Mouse (Mus musculus) cerebellum, postnatal 36 days (tissue): ENCODE results near the gene Ajuba.
A peak's percentile ranks its signal among the peaks of the same experiment; 100 is the strongest.
"Not testable (repeated sequence)": the region's sequence is repeated elsewhere in the genome, so short reads cannot be mapped to it uniquely, and the experiment has no call there.

Experiments used
- DNase-seq, 2 experiments: peaks; one replicate each; pipeline ENCODE4 v3.0.0; 2021 to 2022; ENCODE audit warnings: mixed read lengths in 2 of 2

The Ajuba gene

DNA sequence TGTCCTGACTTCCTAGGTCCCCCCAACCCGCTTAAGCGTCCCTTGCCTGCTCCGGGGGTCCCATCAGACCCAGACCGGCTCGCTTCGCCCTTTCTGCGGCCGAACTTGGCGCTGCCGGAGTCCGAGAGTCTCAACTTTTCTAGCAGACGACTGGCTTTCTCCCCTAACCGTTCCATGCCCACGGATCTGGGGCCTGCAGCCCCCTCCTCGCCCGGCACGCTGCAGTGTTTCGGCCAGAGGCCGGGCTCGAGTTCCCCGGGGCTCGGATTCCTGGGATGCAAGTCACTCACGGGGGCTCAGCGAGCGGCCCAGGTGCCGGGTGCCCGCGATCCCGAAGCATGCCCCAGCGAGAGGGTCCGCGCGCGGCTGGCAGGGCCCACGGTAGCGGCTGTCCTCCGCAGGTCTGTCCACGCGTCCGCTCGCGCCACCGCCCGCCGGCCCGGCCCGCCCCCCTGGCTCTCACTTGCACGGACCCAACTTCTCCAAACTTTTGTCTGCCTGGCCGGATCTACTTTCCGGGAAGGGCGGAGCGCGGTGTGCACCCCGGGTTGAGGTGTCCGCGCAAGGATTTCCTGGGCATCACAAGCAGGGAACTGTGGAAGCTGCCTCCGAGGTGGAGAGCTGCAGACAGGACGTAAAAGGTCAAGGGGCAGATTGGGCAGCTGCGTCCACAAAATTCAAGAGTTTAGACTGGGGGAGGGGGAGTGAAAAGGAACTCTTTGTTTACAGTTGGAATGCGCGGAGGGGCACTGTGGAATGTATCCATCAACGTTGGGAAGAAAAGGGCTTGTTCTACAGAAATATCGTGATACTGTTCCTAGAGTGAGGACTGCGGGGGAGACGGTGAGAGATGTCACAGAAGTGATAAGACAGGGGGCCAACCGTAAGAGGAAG lies at the start of gene Ajuba:
Ajuba (minus strand) TSS at position 470 of the 894 bp plus-strand sequence.
- peak; percentile 45 to 49 for DNase-seq

GRCm38 (mm10) chr14:54624976-54625375 lies 47.6 kb upstream of the Ajuba start:
- no peak for DNase-seq

DNA sequence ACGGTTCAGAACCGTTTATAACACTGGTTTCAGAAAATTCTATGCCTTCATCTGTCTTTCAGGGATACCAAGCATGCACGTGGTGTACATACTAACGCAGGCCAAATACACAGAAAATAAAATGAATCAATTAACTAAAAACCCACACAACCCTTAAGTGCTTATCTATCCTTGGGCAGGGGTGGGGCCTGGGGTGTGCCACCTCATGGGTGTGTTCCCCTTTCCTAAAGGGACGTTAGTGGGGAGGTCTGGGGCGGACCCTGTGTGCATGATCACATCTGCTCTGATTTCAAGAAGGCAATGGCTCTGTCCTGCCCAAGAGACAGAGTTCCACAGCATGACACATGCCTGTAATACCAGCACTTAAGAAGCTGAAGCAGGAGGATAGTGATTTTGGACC lies 46.0 kb upstream of the Ajuba start:
- DNase-seq = no peak

GRCm38 (mm10) chr14:54621133-54621532 lies 43.8 kb upstream of the Ajuba start, which contains the start of gene Psmb11:
Gene Psmb11, plus strand, starts transcription at chr14:54621433.
- no peak for DNase-seq

GRCm38 (mm10) chr14:54617897-54618365 lies 40.6 kb upstream of the Ajuba start, which contains the start of gene Psmb5:
Gene Psmb5, minus strand, starts transcription at chr14:54618022.
- DNase-seq = peak; percentile 85 to 91

DNA sequence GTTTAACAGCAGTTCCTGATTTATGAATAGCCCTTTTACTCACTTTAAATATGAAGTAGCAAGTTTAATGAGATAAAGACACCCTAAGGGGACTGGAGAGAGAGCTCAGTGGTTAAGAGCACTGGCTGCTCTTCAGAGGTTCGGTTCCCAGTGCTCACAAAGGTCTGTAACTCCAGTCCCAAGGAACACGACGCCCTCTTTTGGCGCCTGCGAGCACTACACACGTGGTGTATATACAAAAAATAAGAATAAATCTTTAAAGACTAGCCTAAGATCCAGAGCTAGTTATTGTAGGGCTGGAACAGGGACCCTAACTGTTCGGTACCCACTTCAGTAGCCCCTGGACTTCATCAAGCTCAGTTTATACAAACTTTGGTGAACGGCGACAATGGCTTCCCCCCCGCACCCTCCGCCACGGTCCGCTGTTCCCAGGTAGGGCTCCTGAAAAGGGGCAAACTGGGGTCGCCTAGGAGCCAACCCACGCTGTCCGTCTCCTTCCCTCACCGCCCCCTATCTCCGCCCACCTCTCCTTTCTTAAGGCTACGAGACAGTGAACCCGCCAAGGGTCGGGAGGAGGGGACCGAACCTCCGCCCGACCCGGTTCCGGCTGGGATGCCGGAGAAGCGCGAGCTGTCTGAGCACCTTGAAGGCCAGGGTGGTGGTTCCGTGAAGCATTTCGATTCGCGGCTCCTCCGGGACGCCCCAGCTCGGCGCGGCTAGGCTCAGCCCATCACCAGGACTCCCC lies 40.0 kb upstream of the Ajuba start:
- no peak for DNase-seq

DNA sequence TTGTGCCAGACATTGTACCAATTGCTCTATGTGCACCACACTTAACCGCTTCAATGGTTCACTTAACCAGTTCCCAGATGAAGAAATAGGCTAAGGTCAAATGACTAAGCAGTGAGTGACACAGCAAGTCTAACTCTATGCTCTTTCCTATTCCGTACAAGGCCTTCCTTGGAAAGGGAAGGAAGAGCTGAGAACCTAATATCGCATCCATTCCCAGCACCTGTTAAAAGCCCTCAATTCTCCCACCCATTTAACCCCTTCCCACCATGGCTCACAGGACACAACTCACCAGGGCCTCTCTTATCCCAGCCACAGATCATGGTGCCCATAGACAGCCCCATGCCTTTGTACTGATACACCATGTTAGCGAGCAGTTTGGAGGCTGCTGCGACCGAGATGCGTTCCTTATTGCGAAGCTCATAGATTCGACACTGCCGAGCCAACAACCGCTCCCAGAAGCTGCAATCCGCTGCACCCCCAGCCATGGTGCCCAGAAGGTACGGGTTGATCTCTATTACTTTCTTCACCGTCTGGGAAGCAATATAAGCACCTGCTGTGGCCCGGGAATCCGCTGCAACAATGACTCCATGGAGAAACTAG lies 39.0 kb upstream of the Ajuba start:
- DNase-seq = no peak

DNA sequence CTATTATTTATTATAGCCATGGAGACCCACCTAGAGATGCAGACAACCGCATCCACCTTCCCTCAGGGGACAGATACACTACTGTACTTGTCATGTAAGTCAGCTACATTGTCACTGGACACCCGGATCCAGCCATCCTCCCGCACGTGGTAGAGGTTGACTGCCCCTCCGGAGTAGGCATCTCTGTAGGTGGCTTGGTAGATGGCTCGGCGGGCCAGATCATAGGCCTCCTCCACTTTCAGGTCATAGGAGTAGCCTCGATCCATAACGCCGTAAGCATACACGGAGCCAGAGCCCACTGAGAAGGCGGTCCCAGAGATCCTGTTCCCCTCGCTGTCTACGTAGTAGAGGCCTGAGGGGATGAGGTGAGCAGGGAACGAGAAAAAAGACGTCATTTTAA lies 36.8 kb upstream of the Ajuba start:
- DNase-seq = not testable (repeated sequence)

DNA sequence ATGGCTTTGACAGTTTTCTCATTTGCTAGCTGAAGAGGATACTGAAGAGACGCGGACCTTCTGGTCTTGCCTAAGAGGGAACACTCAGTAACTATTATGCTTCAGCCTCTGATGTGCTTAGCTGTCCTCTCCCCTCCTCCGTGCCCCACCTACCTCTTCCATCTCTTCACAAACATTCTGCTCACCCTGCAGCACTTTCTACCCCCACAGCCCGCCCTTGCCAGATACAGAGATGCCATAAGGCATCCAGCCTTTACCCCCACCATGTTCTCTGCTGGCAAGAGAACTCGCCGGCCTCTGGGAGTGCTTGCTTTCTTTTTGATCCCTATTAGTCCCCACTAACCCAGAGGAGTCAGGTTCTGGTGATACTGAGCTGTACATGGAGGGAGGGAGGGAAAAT lies 33.3 kb upstream of the Ajuba start:
- no peak for DNase-seq

GRCm38 (mm10) chr14:54609962-54610361 lies 32.6 kb upstream of the Ajuba start:
- no peak for DNase-seq

DNA sequence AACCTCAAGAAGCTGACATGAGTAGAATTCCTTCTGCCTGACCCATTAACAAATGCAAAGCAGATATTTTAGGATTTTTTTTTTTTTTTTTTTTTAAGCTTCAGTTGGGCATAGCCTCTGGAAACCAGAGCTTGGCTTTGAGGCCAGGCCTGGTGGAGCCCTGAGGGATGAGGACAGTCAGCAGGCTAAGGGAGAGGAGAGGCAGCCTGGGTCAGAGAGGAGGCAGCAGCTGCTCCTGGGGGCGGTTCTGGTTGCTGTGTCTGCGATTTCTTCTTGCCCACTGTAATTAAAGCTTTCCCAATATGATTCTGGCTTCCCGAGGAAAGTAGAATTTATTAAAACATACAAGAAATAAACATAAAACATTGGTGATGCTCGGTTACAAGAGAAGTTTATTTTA lies 31.9 kb upstream of the Ajuba start:
- no peak for DNase-seq

DNA sequence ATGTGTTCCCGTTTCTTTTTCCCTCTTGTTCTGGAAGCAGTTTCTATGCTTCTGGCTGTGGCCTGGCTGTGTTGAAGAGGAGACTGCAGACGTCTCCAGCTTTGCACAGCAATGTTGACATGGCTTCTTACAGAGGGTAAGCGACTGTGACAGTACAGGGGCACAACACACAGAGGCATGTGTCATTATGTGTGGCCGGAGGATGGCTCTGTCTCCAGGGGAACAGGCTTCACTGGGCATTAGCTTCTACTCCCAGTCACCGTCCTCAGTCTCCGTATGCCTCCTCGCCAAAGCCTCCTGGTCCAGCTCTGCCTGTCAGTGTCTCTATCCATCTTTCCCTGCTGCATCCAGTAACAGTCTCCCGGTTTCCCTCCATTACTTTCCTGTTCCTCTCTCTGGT lies 29.9 kb upstream of the Ajuba start:
- DNase-seq = no peak

DNA sequence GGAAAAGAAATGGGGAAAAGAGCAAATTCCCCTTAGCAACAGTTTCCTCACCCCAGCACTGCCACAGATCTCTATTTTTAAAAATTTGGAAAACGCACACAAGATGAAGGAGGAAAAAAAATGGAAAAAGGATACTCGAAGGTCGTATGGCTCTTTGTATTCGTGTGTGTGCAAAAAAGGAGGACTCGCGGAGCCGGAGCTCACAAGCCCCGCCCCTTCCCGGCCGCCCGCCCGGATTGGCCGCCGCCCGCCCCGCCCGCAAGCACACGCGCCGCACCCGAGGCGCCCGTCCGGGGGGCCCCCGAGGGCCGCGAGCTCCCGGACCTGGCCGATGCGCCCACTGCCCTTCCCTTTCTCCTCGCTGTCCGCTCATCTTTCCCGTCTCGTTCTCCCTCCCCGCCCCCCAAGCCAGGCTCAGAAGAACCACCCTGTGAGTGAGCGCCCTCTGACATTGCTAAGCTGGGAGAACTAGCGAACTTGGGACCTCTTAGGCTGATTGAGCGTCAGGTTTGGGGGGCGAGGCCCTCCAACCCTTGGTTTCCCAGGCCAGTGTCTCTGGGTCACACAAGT lies 28.5 kb upstream of the Ajuba start, which contains the start of gene 4931414P19Rik:
4931414P19Rik (minus strand) TSS at position 242 of the 570 bp plus-strand sequence.
- DNase-seq = peak; percentile 78 to 88

GRCm38 (mm10) chr14:54603686-54604085 lies 26.3 kb upstream of the Ajuba start:
- no peak for DNase-seq

GRCm38 (mm10) chr14:54603038-54603654 lies 25.8 kb upstream of the Ajuba start:
- peak; percentile 94 to 97 for DNase-seq

DNA sequence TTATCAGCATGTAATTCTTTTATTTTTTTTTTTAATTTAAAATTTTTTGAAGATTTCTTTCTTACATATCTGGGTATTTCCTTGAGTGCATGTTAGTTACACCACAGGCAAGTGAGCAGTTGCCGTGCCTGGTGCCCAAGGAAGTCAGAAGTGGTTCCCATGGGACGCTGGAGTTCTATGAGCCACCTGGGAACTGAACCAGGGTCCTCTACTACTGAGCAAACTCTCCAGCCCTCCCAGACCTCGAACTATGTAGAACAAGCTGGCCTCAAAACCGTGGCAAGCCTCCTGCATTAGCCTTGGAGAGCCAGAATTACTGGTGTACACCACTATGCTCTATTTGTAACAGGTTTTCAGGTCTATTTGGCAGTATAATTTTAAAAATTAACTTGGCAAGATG lies 25.3 kb upstream of the Ajuba start:
- no peak for DNase-seq

- DNase-seq = no peak
Observed at GRCm38 (mm10) chr14:54601601-54602000, 24.2 kb upstream of the Ajuba start.

GRCm38 (mm10) chr14:54597084-54597483 lies 19.7 kb upstream of the Ajuba start:
- DNase-seq = no peak

DNA sequence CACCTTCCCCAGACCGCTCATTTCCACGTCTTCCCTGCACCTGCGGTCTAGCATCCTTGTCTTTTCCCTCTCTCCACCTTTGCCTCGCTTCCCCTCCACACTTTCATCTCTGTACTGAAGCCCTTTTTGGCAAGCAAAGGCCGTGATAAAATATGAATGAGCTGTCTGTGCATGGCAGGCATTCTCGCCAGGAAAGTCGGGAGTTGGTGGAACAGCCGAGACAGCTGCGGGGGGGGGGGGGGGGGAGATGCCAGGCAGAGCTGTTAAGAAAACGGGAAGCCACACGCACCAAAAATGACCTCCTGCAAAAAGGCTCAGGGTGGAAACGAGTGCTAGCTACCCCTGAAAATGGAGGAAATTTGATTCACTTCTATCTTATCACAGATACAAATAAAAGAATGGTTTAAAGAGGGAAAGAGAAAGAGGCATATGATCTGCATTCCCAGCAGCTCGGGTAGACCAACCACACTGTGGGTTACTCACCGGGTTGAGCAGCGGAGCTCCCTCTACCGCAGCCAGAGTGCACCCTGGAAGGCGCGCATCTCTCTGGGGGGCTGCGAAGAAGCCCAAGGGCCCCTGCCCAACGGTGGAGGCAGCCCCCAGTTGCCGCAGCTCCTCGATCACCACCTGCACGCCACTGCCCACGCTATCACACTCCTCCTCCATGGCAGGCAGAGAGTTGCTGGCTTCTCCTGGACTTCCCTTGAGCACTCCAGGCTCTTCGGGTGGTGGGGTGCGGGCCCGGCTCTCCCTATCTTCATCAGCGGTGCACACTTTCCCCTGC lies 17.5 kb upstream of the Ajuba start:
- no peak for DNase-seq

DNA sequence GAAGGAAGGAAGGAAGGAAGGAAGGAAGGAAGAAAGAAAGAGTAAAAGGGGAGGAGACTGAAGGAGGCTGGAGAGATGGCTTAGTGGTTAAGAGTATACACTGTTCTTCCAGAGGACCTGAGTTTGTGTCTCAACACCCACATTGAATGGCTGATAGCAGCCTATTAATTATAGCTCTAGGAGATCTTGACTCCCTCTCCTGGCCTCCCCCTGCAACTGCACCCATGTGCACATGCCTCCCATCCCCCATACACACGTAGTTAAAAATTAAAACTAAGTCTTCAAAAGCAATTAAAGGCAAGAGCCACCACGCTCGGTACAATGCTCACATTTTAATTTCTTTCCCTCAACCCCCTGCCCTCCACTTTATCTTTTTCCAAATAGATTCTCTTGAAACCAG lies 16.7 kb upstream of the Ajuba start:
- no peak for DNase-seq

DNA sequence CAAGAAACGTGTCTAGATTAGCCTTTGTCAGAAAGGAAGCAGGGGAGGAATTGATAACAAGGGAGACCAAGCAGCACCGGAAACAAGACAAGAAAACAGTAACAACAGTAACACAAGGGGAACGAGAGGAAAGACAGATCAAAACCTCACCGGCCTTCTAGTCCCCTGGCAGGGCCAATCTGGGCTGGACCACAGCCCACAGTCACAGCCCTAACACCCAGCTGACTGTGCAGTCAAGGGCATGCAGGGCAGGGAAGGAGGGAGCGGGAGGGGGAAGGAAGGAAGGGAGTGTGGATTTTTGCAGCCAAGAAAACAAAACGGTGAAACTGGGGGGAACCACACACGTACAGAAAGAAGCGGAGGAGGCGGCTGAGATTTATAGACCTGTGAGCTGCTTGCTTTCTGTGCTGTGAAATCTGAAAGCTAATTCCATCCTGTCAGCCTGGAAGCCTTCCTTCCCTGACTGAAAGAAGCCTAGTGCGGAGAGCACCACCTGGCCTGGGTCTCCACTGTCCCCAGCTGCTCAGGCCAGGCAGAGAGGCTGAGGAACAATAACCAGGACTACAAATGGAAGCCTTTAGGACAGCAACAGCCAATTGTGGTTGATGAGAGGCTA lies 15.1 kb upstream of the Ajuba start:
- DNase-seq = no peak
